Mouse (Mus musculus) hindbrain, postnatal 0 days (tissue): ENCODE results near the gene Gsc2. TPM values are rescaled to one million over a fixed set of nuclear protein-coding genes. Genes with fewer than 3 reads are reported as not detected.

Experiments used
- ATAC-seq: fragments of 200-750 bp; cut with Nextera tagmentation; 2 replicates; pipeline ENCODE4 v1.8.0; 2017; ENCODE audit warnings: mild to moderate bottlenecking, moderate TSS enrichment, moderate library complexity
- DNase-seq: peaks from one replicate; pipeline ENCODE4 v3.0.0-alpha.2; 2015; ENCODE audit warnings: low spot score
- H3K27ac ChIP-seq: fragments of 300-500 bp; sonication (generic); 2 replicates; pipeline ENCODE4 v1.5.1; 2014; ENCODE audit warnings: mild to moderate bottlenecking
- H3K27me3 ChIP-seq: fragments of 300-500 bp; sonication (generic); 2 replicates; pipeline ENCODE4 v1.6.1; 2014; ENCODE audit warnings: low read length, mixed read lengths; ENCODE audit not compliant: insufficient read depth
- H3K36me3 ChIP-seq: fragments of 300-500 bp; sonication (generic); 2 replicates; pipeline ENCODE4 v1.6.1; 2014; ENCODE audit warnings: low read length, mixed read lengths; ENCODE audit not compliant: insufficient read depth
- H3K4me1 ChIP-seq: fragments of 300-500 bp; sonication (generic); 2 replicates; pipeline ENCODE4 v1.6.1; 2014; ENCODE audit warnings: antibody characterized with exemption, low read length, mixed read lengths; ENCODE audit not compliant: insufficient read depth
- H3K4me2 ChIP-seq: fragments of 300-500 bp; sonication (generic); 2 replicates; pipeline ENCODE4 v1.6.1; 2014; ENCODE audit warnings: low read depth, mild to moderate bottlenecking, low read length, moderate library complexity, mixed read lengths
- H3K4me3 ChIP-seq: fragments of 300-500 bp; sonication (generic); 2 replicates; pipeline ENCODE4 v1.5.1; 2014; ENCODE audit warnings: low read length
- H3K9ac ChIP-seq: fragments of 300-500 bp; sonication (generic); replicated peaks from 2 replicates; pipeline ENCODE4 v1.6.1; 2014; ENCODE audit warnings: mild to moderate bottlenecking, low read length, moderate library complexity, mixed read lengths
- H3K9me3 ChIP-seq: fragments of 300-500 bp; sonication (generic); 2 replicates; pipeline ENCODE4 v1.6.1; 2016; ENCODE audit warnings: low read length, mixed read lengths
- CTCF ChIP-seq: IDR thresholded peaks from 2 replicates; pipeline ENCODE4 v1.5.1; 2016; ENCODE audit warnings: antibody characterized with exemption, control low read depth, low read depth
- WGBS: fragments of 180-500 bp; shearing (Covaris S2); extraction: QIAGEN DNeasy Blood & Tissue Kit; methylation state at CpG from one replicate; pipeline ENCODE4 v1.1.7; 2014; 5-methylcytosine and 5-hydroxymethylcytosine counted together
- polyA plus RNA-seq: library from polyadenylated mRNA; unstranded; fragments of >200 nt; fragmentation: Nextera tagmentation; extraction: Ambion mirVana; gene quantifications from 2 replicates; pipeline ENCODE4 v1.2.1, GENCODE M21; 2015
- total RNA-seq: library from RNA; depleted of rRNA; stranded (reverse); fragments of >200 nt; gene quantifications from 2 replicates; pipeline ENCODE4 v1.2.3, GENCODE M21; 2014

Gene Gsc2
- total and polyA plus RNA-seq, 2 experiments from 2014 or later = 0.21 to 0.76 TPM

DNA sequence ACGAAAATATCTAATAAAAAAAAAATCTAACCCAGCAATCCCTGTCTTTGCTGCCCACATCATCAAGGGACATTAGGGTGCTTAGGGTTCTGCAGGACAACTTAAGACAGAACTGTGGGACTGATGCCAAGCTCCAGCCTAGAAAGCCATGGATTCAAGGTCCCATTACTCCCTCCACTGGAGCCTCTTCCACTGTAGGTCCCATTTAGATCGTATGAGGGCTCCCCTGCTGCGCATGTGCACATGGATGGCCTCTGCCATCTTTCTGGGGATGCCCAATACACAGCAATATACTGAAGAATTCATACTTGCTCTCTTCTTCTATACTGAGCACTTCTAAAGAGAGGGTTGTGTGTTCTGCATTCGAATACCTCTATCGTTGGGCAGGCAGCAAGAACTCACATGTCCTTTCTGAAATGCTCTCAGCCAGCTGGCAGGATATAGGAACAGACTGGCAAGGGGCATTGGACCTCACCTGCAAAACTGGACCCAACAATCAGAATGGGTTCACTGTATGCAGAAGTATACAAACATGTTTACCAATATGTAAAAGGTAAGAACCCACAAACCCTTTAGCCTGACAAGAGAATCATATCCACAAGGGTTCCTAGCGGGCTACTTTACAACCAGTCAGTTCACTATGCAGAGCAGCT is 25.0 kb downstream of the Gsc2 start:
- Histone ChIP-seq H3K4me3 (peak overlapping the region; percentile 58), H3K27ac (peak overlapping the region; percentile 36; the same call in 1 of the 2 replicates), H3K36me3 (no peaks in the 10 kb centered on the region), H3K27me3 (no peaks in the 10 kb centered on the region), H3K4me1 (peaks cover 19% of the 10 kb centered on the region), H3K4me2 (peak overlapping the region; percentile 84), H3K9me3 (no peaks in the 10 kb centered on the region), H3K9ac (peak overlapping the region; percentile 96; the same call in 1 of the 2 replicates)
- ATAC-seq (no peak), DNase-seq (no peak)
- TF ChIP-seq CTCF = no peak
- WGBS = 77% methylated on average over 6 of the region's 6 CpGs

DNA sequence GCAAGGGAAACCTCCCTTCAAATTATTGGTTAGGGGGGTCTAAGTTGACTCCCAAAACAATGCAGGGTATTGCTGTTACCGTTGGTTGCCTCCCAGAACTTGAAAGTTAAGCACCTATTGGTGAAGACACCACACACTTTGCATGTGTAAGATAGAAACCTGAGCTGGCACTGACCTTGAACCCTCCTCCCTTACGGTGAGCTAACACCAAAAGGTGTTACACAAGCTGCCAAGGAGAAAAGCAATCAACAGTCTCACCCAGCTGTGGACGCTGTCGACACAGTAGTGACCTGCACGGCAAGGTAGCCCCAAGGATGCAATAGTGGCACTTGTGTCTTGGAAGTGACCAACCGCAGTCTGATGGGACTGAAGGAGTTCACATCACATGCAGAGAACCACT is 30.7 kb downstream of the Gsc2 start:
- H3K27me3 ChIP-seq = no peaks in the 10 kb centered on the region
- 87% methylated on average over 6 of the region's 6 CpGs for WGBS
- no peak for ATAC-seq
- H3K36me3 ChIP-seq = no peaks in the 10 kb centered on the region
- no peaks in the 10 kb centered on the region for H3K4me1 ChIP-seq
- no peak overlapping the region for H3K27ac ChIP-seq
- DNase-seq = no peak
- H3K4me2 ChIP-seq = no peak overlapping the region
- no peaks in the 10 kb centered on the region for H3K9me3 ChIP-seq
- H3K4me3 ChIP-seq = no peak overlapping the region
- TF ChIP-seq CTCF = no peak
- no peak overlapping the region for H3K9ac ChIP-seq

DNA sequence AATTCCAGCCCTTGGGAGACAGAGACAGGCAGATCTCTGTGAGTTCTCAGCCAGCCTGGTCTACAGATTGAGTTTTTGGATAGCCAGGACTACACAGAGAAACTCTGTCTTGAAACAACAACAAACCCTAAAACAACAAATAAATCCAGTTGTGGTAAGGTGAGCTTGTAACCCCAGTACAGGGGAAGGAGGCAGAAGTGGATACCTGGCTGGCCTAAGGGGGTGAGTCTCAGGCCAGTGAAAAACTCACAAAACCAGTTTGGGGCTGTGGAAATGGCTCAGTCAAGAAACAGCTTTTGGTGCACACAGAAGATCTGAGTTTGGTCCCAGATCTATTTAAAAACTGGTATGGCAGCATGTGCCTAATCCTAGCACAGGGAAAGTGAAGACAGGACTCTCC is 32.7 kb downstream of the Gsc2 start:
- no peaks in the 10 kb centered on the region for H3K4me1 ChIP-seq
- no peak for ATAC-seq
- H3K27me3 ChIP-seq = no peaks in the 10 kb centered on the region
- no peak for TF ChIP-seq CTCF
- no peaks in the 10 kb centered on the region for H3K36me3 ChIP-seq
- H3K4me2 ChIP-seq = no peak overlapping the region
- H3K9me3 ChIP-seq = no peaks in the 10 kb centered on the region
- H3K27ac ChIP-seq = no peak overlapping the region
- no peak for DNase-seq
- no peak overlapping the region for H3K4me3 ChIP-seq
- H3K9ac ChIP-seq = no peak overlapping the region

DNA sequence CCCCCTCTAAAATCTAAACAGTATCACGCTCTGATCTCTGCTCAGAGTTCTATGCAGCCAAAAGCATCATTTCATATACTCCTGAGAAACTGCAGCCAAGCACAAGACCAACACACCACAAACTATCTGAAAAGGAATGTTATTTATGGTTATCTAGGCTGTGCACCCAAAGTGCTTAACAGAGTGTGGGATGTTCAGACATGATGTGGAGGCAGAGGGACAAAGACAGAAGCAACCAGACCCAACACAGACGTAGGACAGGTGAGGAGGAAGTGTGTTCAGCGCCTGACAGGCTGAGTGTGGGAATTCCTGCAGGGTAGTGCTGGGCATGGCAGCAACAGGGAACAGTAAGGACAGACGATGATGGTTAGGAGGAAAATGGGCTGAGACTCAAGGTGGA is 35.3 kb downstream of the Gsc2 start:
- no peaks in the 10 kb centered on the region for H3K9me3 ChIP-seq
- no peaks in the 10 kb centered on the region for H3K27me3 ChIP-seq
- H3K36me3 ChIP-seq = no peaks in the 10 kb centered on the region
- H3K4me2 ChIP-seq = no peak overlapping the region
- H3K4me1 ChIP-seq = no peaks in the 10 kb centered on the region
- DNase-seq = no peak
- ATAC-seq = no peak
- no peak overlapping the region for H3K9ac ChIP-seq
- no peak overlapping the region for H3K27ac ChIP-seq
- H3K4me3 ChIP-seq = no peak overlapping the region
- TF ChIP-seq CTCF = no peak
- 90% methylated on average over 4 of the region's 4 CpGs for WGBS

DNA sequence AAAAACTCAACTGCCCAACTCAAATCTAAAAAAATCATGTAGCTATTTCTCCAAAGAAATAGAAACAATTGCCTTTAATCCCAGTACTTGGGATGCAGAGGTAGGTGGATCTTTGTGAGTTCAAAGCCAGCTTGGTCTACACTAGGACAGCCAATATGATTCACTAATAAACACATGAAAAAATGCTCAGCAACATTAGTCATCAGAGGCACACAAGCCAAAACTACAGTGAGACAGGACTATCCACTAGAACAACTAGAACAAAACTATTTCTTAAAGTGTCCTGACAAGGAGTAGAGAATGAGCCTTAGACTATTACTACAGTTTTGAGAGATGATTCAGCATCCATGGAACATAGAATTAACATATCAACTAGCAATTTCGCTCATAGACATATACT is 38.8 kb downstream of the Gsc2 start:
- TF ChIP-seq CTCF = no peak
- H3K27ac ChIP-seq = no peak overlapping the region
- no peaks in the 10 kb centered on the region for H3K27me3 ChIP-seq
- H3K36me3 ChIP-seq = peaks cover 10% of the 10 kb centered on the region; the same call in 1 of the 2 replicates
- H3K4me3 ChIP-seq = no peak overlapping the region
- H3K9ac ChIP-seq = no peak overlapping the region
- ATAC-seq (no peak), DNase-seq (no peak)
- no peak overlapping the region for H3K4me2 ChIP-seq
- 94% methylated on average over 1 of the region's 1 CpGs for WGBS
- no peaks in the 10 kb centered on the region for H3K9me3 ChIP-seq
- H3K4me1 ChIP-seq = no peaks in the 10 kb centered on the region

DNA sequence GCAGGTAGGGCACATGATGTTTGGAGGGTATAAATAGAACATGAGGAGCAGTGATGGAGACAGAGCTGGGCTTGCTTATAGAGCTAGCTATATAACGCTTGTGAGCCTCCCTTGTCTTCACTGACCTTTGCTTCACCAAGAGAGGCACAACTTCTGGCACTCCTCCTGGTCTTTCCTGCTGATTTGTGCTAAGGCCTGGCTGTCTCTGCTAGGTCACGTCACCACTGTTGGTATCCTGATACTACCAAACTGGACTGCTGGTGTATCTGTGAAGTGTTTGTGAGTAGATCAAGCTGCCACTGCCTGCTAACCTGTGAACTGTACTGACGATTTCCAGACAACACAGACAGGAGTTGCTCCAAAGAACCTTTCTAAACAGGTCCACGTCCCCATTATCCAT is 39.7 kb downstream of the Gsc2 start:
- H3K27me3 ChIP-seq = no peaks in the 10 kb centered on the region
- TF ChIP-seq CTCF = no peak
- H3K9me3 ChIP-seq = no peaks in the 10 kb centered on the region
- no peak for DNase-seq
- no peak overlapping the region for H3K4me3 ChIP-seq
- H3K4me2 ChIP-seq = no peak overlapping the region
- ATAC-seq = no peak
- WGBS = 84% methylated on average over 4 of the region's 4 CpGs
- no peak overlapping the region for H3K27ac ChIP-seq
- H3K36me3 ChIP-seq = peaks cover 14% of the 10 kb centered on the region; the same call in 1 of the 2 replicates
- no peak overlapping the region for H3K9ac ChIP-seq
- H3K4me1 ChIP-seq = no peaks in the 10 kb centered on the region

DNA sequence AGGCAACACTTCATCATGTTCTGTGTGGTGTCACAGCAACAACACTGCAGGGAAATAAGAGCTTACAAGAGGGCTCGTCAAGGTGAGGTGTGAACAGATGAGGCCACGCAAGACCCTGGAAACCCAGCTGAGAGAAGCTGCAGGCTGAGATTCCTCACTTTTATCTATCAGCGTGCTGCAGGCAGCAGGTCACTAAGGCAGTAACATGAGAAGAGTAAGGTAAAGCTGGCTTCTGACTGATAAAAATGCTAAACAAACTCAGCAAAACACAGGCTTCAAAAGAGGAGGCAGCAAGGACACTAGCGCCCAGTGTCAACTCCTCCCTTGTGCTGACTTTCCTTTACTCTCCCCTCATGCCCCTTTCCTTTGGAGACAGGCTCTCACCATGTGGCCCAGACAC is 41.9 kb downstream of the Gsc2 start:
- Histone ChIP-seq H3K4me3 (no peak overlapping the region), H3K27ac (no peak overlapping the region), H3K36me3 (peaks cover 14% of the 10 kb centered on the region; the same call in 1 of the 2 replicates), H3K4me1 (no peaks in the 10 kb centered on the region), H3K27me3 (no peaks in the 10 kb centered on the region), H3K4me2 (no peak overlapping the region), H3K9ac (no peak overlapping the region), H3K9me3 (no peaks in the 10 kb centered on the region)
- DNase-seq (no peak), ATAC-seq (no peak)
- TF ChIP-seq CTCF = no peak
- WGBS = 62% methylated on average over 4 of the region's 4 CpGs
